Mouse (Mus musculus) large intestine, adult 2 months (tissue): ENCODE measurements around the gene Fbxw7. TPM values are rescaled to one million over a fixed set of nuclear protein-coding genes. Genes with fewer than 3 reads are reported as not detected.

Experiments
- DNase-seq: peaks from one replicate; pipeline ENCODE4 v3.0.0-alpha.2; 2012; ENCODE audit warnings: low read depth, low spot score
- WGBS: fragments of 180-500 bp; shearing (Covaris S2); methylation state at CpG from one replicate; pipeline ENCODE4 v1.1.7; 2018; 5-methylcytosine and 5-hydroxymethylcytosine counted together
- polyA plus RNA-seq: library from polyadenylated mRNA; depleted of rRNA; stranded (reverse); fragments of >200 nt; gene quantifications from 2 replicates; pipeline ENCODE4 v1.2.3, GENCODE M21; 2012

Fbxw7 gene
- polyA plus RNA-seq, 1 experiment, result 3.4 TPM

DNA sequence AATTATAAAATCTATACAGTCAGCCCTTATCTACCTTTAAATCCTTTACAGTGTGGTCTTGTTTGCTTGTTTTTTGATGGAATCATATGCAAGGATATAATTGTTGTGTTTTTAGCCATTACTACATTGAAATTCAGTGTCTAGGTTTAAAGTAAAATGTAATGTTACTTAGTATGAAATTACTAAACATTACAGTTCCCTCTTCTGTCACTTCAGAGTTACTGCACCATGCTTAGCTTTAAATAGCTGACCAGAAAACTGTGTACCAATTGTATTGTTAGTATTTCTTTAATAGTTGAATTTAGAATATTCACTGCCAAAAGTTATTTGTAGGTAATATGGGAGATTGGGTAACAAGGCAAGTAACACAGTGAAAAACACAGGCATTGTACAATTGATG is 55.1 kb downstream of the Fbxw7 start:
- no peak for DNase-seq

DNA sequence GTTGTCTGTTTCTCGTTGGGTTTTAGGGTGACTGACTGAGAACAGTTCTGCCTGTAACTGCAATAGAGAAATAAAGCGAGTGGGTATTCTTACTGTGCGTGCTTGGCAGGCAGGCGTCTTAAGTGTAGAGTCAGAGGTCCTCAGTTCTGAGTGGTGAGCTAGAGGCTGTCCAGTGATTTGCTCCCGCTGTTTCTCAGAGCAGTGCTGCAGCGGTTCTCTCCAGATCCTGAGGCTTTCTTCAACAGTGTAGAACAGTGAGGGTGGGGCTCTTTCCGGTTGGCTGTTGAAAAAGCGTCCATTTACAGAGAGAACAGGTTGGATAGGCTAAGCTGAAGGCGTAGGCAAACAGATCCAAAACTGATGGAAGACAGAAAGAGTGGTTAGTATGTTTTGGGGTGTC is 60.2 kb downstream of the Fbxw7 start:
- DNase-seq, result no peak
- WGBS, result 60% methylated on average over 9 of the region's 9 CpGs

DNA sequence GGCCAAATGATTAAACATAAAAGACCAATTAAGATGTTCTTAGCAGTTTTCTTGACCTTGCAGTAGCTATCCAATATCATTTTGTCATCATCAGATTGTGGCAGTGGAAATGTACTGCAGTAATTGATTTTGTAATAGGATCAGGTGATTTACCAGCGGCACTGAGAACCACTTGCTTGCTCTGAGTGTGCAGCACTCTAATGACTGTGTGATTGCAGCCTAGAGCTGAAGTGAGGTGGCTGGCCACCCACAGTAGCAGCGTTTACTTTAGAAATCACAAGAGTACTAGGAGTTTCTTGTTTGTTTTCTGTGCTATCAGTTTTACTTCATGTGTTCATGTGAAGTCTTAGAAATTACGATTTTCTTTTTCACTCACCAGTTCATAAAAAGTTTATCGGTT is 61.1 kb downstream of the Fbxw7 start:
- 61% methylated on average over 4 of the region's 4 CpGs for WGBS

DNA sequence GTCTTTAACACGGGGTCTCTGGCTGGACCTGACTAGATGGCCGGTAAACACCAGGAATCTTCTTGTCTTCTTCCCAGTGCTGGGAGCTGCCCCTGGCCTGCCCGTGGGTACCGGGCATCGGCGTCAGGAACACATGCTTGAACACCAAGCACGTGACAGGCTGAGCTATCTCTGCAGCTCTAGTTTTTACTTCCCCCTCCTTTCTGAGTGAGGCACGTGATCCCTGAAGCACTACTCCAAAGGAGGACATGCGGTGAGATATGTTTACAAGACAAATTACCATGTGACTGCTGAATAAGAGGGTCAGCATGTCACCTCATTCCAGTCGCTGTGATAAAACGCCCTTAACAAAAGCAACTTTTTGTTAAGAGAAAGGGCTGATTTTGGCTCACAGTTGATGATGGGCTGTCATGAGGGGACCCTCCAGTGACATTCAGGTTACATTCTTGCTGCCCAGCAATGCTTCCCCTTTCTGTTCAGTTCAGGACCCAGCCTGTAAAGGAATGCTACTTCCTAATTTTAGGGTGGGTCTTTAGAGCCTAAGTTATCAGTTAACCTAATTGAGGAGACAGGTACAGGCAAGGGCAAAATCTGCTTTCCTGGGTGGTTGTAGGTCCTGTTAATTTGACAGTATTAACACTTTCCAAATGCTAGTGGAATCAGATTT is 68.9 kb downstream of the Fbxw7 start:
- DNase-seq, result no peak

More for the DNA sequence above, 61.1 kb downstream of the Fbxw7 start:
- no peak for DNase-seq

DNA sequence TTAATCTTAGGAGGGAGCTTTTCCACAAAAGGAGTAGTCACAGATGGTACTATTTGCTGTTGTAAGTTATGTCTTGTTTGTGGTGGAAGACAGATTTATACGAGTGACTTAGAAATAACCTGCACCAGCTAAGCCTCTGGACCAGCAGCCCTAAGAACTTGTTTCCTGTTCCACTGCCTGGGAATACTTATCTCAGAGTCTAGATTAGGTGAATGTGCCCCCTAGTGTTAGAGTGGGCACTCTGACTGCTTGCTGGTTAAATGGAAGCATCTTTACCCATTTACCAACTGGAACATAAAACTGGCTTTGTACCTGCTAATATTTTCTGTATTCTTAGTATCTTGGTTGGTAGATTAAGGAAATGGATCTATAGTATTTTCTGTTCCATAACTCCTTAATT is 74.6 kb downstream of the Fbxw7 start:
- no peak for DNase-seq

More for the DNA sequence above, 68.9 kb downstream of the Fbxw7 start:
- WGBS, result 64% methylated on average over 11 of the region's 11 CpGs

DNA sequence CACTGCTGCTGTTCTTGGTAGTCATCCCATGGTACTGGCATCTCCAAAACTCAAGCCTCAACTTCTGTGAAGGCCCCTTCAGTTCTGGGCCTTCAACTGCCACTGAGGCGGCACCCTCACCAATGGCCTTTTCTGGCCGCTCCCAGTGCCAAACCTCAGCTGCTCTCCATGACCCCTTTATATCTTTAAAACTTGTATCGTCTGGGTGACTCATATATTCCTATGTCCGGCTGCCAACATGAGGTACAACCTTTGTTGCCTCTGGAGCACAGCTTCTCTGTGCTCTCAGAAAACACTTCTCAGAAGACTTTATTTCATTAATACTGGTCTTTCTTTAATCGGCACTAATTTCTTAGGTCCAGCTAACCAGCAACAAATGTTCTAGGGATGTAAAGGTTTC is 75.9 kb downstream of the Fbxw7 start:
- 86% methylated on average over 5 of the region's 5 CpGs for WGBS
- DNase-seq, result no peak

More for the DNA sequence above, 74.6 kb downstream of the Fbxw7 start:
- 13% methylated on average over 1 of the region's 1 CpGs for WGBS

DNA sequence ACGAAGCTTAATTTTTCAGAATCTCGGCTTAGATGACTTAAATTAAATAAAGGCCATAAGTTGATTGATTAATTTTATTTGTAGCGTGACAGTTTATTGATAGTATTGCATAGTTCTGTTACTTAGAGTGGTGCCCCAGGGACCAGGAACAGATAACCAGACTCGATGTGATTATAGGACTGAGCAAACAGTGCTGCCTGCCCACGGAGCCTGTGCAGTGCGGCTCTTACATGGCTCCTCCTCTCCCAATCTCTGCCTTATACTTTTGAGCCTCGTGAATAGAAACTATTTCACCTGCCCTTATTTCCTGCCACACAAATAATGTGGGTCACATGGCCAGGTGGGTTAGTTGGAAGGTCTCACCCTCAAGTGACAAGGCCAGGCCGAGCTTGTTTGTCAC is 82.9 kb downstream of the Fbxw7 start:
- 80% methylated on average over 8 of the region's 8 CpGs for WGBS
- no peak for DNase-seq

DNA sequence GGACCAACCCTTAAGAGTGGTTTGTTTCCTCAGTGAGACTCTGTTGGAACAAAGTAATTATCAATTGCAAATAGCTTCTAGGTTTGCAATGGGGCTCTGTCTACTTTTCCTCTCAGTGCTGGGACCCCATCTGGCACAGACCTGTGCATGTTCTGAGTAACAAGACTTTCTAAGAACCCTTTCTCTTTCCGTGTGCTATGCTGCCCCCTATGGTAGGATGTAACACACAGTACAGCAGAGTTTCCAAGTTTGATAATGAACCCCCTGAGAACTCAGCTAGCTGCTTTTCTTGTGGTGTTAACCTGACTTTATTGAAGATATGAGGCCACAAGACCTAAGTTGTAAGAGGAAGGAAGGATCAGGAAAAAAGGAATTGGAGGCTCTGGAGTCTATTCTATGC is 91.5 kb downstream of the Fbxw7 start:
- WGBS, result 40% methylated on average over 1 of the region's 1 CpGs

DNA sequence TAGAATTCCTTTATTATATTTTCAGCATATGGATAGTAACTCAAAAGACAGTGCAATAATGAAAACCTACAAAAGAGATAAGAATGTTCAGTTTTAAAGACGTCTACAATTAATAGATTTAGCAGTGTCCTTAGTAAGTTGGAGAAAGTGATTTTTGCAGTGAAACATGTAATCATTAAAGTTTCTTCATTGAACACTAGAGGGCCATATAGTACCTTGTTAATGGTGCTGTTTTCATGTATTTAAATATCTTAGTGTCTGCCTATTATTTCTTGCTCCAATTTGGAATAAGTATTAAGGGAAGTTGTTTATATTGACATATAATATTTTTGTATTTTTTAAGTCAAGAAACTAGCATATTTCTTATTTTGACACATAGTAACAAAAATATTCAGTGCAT is 99.2 kb downstream of the Fbxw7 start:
- no peak for DNase-seq
- 30% methylated on average over 1 of the region's 1 CpGs for WGBS

More for the DNA sequence above, 91.5 kb downstream of the Fbxw7 start:
- no peak for DNase-seq

DNA sequence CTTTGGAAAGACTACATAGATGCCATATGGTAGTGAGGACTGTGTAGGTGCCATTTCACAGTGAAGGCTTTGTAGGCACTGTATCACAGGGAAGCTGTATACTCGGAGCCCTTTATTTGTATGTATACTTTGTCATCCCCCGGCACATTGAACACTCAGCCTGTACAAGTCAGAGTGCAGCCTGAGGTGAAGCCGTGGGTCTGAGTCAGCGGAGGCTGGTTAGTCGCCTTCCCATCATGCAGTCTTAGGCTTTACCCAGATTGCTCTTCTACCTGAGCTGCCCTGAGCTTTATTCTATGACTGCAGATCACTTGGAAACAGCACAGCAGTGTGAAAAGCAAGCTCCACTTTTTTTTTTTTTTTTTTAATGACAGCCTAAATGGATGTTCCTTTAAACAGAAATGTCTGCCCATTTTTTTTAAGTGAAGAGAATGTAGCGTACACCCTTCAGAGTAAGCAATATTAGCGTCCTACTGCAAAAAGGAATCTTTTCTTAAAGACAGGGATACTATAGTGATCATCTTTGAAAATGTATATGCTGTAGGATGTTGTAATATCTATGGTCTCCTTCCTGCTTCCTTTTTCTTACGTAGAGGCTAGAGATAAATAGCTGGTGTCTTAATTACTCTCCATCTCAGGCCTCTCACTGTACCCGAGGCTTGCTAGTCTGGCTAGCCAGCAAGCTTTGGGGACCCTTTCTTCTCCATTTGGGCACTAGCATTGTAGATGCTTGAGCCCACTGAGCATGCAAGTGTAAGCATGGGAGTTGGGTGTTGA is 103.0 kb downstream of the Fbxw7 start:
- no peak for DNase-seq
- 83% methylated on average over 9 of the region's 9 CpGs for WGBS

DNA sequence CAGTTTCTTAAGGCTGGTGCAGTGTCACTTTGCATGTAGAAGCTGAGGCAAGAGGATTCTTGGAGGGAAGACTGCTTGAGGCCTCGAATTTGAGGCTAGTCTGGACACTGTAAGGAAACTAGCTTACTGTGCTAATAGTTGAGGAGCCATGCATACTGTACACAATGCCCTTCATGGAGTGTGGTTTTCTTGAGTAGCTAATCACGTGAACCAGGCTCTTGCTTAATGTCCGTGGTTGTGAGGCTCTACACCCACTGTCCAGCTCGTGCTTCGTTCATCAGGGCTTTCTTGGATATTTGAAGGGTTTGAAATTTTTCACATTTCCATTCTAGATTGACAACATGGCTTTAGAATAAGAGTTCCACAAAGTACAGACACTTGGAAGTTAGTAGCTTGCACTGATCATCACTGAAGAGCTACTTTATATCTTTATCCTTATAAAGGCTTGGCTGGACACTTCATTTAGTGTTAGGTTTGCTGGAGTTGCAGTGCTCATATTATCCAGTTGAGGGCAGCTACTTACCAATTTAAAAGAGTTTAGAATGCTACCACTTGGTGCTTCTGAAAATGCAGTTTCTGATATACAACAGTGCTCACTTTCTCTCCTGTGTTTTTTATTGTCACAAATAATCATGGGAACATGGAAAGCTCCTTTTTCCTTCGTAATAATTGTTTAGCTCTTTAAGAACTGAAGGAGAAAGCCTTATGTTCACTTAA is 106.8 kb downstream of the Fbxw7 start:
- 77% methylated on average over 6 of the region's 6 CpGs for WGBS
- no peak for DNase-seq

DNA sequence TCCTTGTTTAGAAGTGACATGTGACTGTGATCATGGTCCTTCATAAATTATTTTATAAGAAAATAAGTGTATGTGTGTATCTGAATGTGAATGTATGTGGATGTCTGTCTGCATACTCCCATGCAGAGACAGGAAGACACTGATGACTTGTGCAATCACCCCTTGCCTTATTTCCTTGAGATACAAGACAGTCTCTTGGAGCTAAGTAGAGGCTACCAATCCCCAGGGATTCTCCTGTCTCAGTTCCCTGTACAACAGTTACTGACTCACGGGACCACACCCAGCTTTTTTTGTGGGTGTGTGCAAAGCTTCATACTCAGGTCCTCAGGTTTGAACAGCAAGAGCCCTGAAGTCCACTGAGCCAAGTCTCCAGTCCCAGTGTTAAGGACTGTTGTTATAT is 108.2 kb downstream of the Fbxw7 start:
- DNase-seq, result no peak
- 32% methylated on average over 1 of the region's 1 CpGs for WGBS

DNA sequence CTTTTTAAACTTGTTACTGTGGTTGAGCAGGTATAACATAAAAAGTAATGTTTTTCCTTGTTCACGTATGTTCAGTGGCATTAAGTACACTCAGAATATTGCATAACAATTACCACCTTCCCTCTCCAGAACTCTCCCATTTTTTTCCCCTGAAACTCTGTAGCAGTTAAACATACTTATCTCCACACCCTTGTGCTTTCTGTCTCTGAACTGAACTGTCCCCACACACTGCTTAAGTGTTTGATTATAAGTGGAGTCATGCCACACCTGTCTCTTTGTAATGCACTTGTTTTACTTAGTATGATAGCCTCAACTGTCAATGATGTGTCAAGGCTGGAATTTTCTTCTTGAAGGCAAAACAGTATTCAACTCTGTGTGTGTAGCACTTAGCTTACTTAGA is 108.6 kb downstream of the Fbxw7 start:
- 44% methylated on average over 1 of the region's 1 CpGs for WGBS

DNA sequence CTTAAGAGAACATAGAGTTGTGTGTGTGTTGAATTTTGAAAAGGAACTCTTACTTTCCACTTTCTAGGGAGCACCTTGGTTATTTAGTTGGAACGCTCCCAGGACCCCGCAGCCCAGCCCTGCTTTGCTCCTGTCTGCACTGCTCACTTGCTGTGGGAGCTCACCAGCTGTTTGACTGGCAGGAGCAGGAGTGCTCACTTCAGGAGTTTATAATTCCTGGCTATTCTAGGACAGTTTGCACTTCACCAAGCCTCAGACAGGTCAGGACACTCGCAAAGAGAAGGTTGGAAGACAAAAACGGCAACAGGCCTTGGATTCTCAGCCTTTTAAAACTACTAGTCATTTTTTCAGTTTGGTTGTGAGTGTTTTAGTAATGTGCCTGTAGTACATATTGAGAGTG is 110.2 kb downstream of the Fbxw7 start:
- no peak for DNase-seq
- 76% methylated on average over 4 of the region's 4 CpGs for WGBS

More for the DNA sequence above, 108.6 kb downstream of the Fbxw7 start:
- DNase-seq, result no peak

DNA sequence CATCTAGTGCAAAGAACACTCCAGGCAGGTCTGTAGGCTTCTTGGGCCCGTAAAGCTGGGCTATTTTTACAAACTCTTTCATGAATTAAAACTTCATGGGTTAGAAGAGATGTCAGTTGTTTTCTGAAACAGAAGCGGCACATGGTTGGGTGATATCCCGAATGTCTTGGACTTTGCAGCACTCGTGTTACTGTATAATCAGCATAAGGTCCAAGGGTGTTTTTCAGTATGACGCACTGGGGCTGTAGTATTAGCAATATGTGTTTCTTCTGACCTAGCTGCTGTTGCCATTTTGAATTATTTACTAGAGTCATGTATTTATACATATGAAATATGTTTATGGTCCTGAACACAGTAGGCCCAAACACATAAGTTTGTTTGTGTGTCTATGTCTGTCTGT is 111.1 kb downstream of the Fbxw7 start:
- WGBS, result 86% methylated on average over 5 of the region's 5 CpGs
- no peak for DNase-seq

DNA sequence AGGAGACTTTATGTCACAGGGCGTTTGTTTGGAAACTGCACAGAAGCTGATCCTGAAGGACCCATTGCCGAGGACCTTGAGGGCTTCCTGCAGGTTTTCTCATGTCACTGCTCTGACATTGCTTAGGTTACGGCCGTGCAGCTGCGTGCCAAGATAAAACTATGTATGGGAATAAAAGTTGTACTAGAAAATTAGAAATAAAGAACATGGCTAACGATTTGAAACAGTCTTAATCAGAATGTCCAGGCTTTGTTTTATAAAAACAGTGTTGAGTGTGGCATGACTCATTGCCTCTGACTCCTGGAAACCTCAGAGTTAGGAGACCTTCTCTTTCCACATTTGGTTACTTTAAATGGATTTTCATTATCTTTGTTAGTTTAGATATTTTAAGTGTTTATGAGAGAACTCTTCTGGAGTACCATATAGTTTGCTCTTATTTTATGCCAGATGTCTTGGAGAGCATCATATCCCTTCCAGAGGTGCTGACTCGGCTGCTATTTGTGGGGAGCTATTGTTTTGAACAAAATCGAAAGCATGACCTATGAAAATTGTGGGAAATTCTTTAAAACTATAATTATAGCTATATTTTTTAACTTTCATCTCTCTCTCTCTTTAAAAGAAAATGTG is 112.2 kb downstream of the Fbxw7 start:
- WGBS, result 80% methylated on average over 8 of the region's 8 CpGs
- DNase-seq, result no peak

DNA sequence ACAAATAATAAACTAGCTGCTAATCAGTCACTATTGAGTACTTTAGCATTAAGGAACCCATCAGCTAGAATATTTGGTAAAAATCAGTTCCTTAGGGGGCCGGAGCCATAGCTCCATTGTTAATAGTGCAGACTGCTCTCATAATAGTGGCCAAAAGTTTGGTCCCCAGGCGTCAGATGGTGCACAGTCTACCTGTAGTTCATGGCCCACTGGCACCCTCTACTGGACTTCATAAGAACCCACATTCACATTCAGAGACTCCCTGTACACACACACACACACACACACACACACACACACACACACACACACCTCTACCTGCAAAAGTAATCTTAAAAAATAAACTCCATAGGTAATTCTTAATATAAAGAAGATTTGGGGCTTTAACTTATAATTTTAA is 112.8 kb downstream of the Fbxw7 start:
- 95% methylated on average over 2 of the region's 2 CpGs for WGBS
- DNase-seq, result no peak

DNA sequence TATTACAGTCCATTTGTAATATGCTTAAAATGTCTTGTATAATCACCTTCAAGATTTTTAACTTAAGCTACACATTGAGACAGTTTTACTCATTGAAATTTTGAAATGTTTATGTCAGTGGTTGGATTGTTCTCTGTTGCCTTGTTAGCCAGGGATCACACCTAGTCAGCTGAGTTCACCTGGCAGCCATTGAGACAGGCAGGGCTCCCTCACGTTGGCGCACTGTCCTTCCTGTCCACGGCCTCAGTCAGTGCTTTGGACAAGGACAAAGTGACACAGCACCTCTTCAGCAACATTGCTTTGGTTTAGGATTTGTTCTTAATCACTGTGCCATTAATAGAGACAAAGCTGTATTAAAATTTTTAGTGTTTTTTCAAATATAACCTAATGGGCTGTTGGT is 114.1 kb downstream of the Fbxw7 start:
- no peak for DNase-seq
- 86% methylated on average over 3 of the region's 3 CpGs for WGBS

DNA sequence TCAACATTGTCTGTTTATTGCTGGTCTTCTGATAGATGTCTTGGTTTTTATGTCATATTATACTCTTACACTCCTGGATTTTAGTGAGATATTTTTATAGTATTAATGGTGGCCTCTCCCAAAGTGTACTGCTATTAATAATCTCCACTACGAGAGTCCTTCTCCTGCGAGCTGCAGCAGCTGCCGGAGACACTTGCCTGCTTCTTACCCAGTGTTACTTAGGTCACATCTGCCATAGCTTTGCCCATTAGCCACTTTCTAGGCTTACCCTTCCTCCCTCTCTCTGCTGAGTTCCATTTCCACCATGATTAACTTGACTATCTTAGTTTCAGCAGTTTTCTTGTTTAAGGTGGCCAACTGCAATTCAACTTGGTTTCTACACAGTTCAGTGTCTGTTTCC is 115.6 kb downstream of the Fbxw7 start:
- DNase-seq, result no peak
- WGBS, result 78% methylated on average over 3 of the region's 3 CpGs

DNA sequence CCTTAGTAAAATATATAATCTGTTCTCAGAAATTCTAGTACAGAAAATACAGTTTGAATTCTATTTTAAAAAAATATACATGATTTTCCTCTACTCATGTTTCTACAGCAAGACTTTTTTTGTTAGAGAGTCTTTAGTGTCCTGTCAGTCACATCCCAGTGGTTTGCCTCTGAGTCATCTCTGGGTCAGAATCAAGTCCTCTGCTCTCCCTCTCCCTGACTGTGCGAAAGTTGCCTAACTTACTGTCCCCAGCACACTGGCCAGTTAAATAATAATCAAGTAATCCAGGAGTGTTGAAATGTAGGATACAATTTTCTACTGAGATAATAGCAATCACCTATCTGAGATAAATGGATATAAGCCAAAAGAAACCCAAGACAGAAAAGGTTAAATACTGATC is 120.7 kb downstream of the Fbxw7 start:
- no peak for DNase-seq
- 67% methylated on average over 1 of the region's 1 CpGs for WGBS
